ENCODE assay signal across 8 mouse cellular contexts in the genomic region with DNA sequence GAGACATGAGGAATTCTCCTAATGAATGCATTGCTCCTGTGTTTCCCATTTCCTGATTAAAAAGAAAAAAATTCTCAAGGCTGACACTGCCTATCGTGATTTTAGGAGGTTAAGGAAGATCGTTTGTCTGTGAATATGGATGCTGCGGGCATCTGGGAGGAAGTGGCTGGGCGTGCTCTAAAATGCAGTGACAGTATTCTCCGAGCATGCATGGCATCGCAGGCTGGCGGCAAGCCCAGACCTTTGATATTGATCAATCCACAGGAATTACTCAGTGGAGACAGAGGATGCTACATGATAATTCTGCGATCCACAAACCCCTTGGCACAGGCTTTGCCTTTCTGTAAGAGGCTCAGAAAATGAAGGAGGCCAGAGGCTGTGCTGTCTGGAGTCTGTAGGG.
DNase-seq lines count a peak whose midpoint lies in the region; ATAC-seq and TF ChIP-seq lines count a peak whose summit lies in the region.

No protein-coding gene starts in this region.

- H3K4me3 ChIP-seq in hindbrain, embryonic 16.5 days (ENCODE audit: low read length) = no peak overlapping the region

- H3K36me3 ChIP-seq in hindbrain, embryonic 16.5 days (ENCODE audit: control insufficient read depth, insufficient read depth, low read length) = no peaks in the 10 kb centered on the region

- peak; percentile 50 to 54 for DNase-seq in left cerebral cortex, postnatal 14 days (ENCODE audit: low spot score in 2 of 2)
- no peak for DNase-seq in left cerebral cortex, adult 8-10 months (ENCODE audit: low spot score in 2 of 2)
- DNase-seq in brain, embryonic 14.5 days (ENCODE audit: low read depth) = peak; percentile 91
- DNase-seq in lung, postnatal 36 days = peak; percentile 91
- DNase-seq in thymus, postnatal 14 days = no peak
- no peak for DNase-seq in embryo, embryonic 9.5 days (ENCODE audit: extremely low spot score)

- H3K9ac ChIP-seq in hindbrain, embryonic 16.5 days (ENCODE audit: low read depth, low read length) = peak overlapping the region; percentile 54; the same call in 1 of the 2 replicates

- peaks cover 16% of the 10 kb centered on the region for H3K4me1 ChIP-seq in hindbrain, embryonic 16.5 days (ENCODE audit: control insufficient read depth, insufficient read depth, low read depth, low read length)

- no peak for TF ChIP-seq CTCF in brain, embryonic 14.5 days (IDR thresholded peaks at IDR 0.05; ENCODE audit: borderline replicate concordance, extremely low read depth, insufficient read depth, insufficient read length)

- 7% methylated on average over 8 of the region's 8 CpGs for WGBS in hindbrain, embryonic 16.5 days

- no peak for TF ChIP-seq POLR2A in brain, embryonic 14.5 days (IDR thresholded peaks at IDR 0.05; ENCODE audit: borderline replicate concordance, extremely low read depth, insufficient read depth, insufficient read length, poor library complexity, severe bottlenecking)

- peak; percentile 31 for ATAC-seq in hindbrain, embryonic 16.5 days
- no peak for ATAC-seq in megakaryocyte-erythroid progenitor cell, adult 5-6 weeks (replicated peaks; ENCODE audit: low FRiP score, low TSS enrichment, poor library complexity, severe bottlenecking)

- intact Hi-C loops in left cerebral cortex, postnatal 14 days (cut with DNase I) = no loop called here

- no peaks in the 10 kb centered on the region for H3K27me3 ChIP-seq in hindbrain, embryonic 16.5 days (replicated peaks; ENCODE audit: control insufficient read depth, insufficient read depth, low read length)

- H3K27ac ChIP-seq in hindbrain, embryonic 16.5 days (ENCODE audit: low read depth, low read length) = peak overlapping the region; percentile 84

- H3K4me2 ChIP-seq in hindbrain, embryonic 16.5 days (ENCODE audit: low read length) = peak overlapping the region; percentile 31

- no peaks in the 10 kb centered on the region for H3K9me3 ChIP-seq in hindbrain, embryonic 16.5 days (ENCODE audit: control insufficient read depth, low read length)

Comparison
In these comparisons a context has a peak if more than half of its experiments do, and no peak if none do; other contexts are left out.
1. DNase-seq: peak in left cerebral cortex, postnatal 14 days (2 of 2), brain, embryonic 14.5 days (single experiment) and lung, postnatal 36 days (single experiment); none in left cerebral cortex, adult 8-10 months (0 of 2), thymus, postnatal 14 days (single experiment) and embryo, embryonic 9.5 days (single experiment).